Mouse (Mus musculus) heart, adult 2 months (tissue): ENCODE results near the gene Ptprn2.

ENCODE experiments used
- CTCF ChIP-seq: fragments of 200-600 bp; IDR thresholded peaks from 2 replicates; pipeline ENCODE4 v1.8.1; 2022; ENCODE audit warnings: antibody characterized with exemption, mild to moderate bottlenecking, moderate library complexity
- POLR2A ChIP-seq: fragments of 200-500 bp; IDR thresholded peaks from 2 replicates; pipeline ENCODE4 v1.6.1; 2011; ENCODE audit warnings: mild to moderate bottlenecking, low read depth, low read length, control low read depth; ENCODE audit not compliant: insufficient read depth

GRCm38 (mm10) chr12:116640871-116641270 lies 155.4 kb downstream of the Ptprn2 start:
- TF ChIP-seq CTCF (no peak), POLR2A (no peak)
